Mouse (Mus musculus) macrophage (primary cell): ENCODE results near the gene Bysl. TPM values are rescaled to one million over a fixed set of nuclear protein-coding genes. Genes with fewer than 3 reads are reported as not detected.
"Not testable (repeated sequence)": the region's sequence is repeated elsewhere in the genome, so short reads cannot be mapped to it uniquely, and the experiment has no call there.

Source experiments
- H3K27ac ChIP-seq: fragments of 350-480 bp; formaldehyde crosslinking; 2 replicates; pipeline ENCODE4 v1.9.0; 2021
- H3K36me3 ChIP-seq: fragments of 350-480 bp; formaldehyde crosslinking; 2 replicates; pipeline ENCODE4 v1.9.0; 2021; ENCODE audit errors: inconsistent target
- H3K4me3 ChIP-seq: fragments of 350-480 bp; formaldehyde crosslinking; 2 replicates; pipeline ENCODE4 v1.9.0; 2021; ENCODE audit errors: inconsistent target
- H3K79me2 ChIP-seq: fragments of 350-480 bp; formaldehyde crosslinking; 2 replicates; pipeline ENCODE4 v1.9.0; 2021; ENCODE audit errors: inconsistent target
- WGBS: methylation state at CpG from one replicate; pipeline ENCODE4 v1.1.7; 2026; ENCODE audit warnings: inconsistent platforms; ENCODE audit not compliant: missing documents; 5-methylcytosine and 5-hydroxymethylcytosine counted together
- polyA plus RNA-seq: library from polyadenylated mRNA; stranded (reverse); fragments of 250-400 nt; gene quantifications from 3 replicates; pipeline ENCODE4 v1.2.4, GENCODE M21; 2018; ENCODE audit warnings: inconsistent platforms
- total RNA-seq, 78 experiments: library from RNA; depleted of rRNA; stranded (reverse); fragments of 250-400 nt; gene quantifications; 1 replicate in 9 of 78; 2 replicates in 24 of 78; 3 replicates in 43 of 78; 4 replicates in 2 of 78; pipeline ENCODE4 v1.2.4; 2018; ENCODE audit warnings: inconsistent platforms in 56 of 78

Gene Bysl
- 1 to 10 TPM in 24 of 26 experiments, under 1 TPM in 2; 0.71 to 5.9 (median 1.9) TPM for total RNA-seq (2018; cell fraction: chromatin; rRNA removed)
- 1 to 10 TPM; 3.0 to 7.7 (median 5.6) TPM for total RNA-seq (2018; cell fraction: cytosol; rRNA removed)
- total RNA-seq (2018; cell fraction: nucleus; rRNA removed) = 1 to 10 TPM in 25 of 26 experiments, under 1 TPM in 1; 0.96 to 9.3 (median 3.0) TPM
- polyA plus RNA-seq = 4.6 to 14.0 TPM (median 5.4 TPM) in 3 replicates

GRCm38 (mm10) chr17:47610849-47611660, at the start of gene Bysl, which contains the start of the genes Med20 and Gm20517:
Gene Bysl (minus strand): TSS chr17:47611492.
Gene Med20 (plus strand): TSS chr17:47611582.
Gene Gm20517 (plus strand): TSS chr17:47611589.
- peak within 1 kb of the TSS; percentile 99 for H3K4me3 ChIP-seq

GRCm38 (mm10) chr17:47658741-47659243, 47.5 kb upstream of the Bysl start:
- Histone ChIP-seq H3K36me3 (no peaks in the 10 kb centered on the region), H3K79me2 (no peaks in the 10 kb centered on the region), H3K4me3 (no peak overlapping the region), H3K27ac (peak overlapping the region; percentile 67)
- 22% methylated on average over 3 of the region's 3 CpGs for WGBS

More at GRCm38 (mm10) chr17:47610849-47611660, at the start of gene Bysl, which contains the start of the genes Med20 and Gm20517:
- Histone ChIP-seq H3K79me2 (peaks cover 79% of the 10 kb centered on the region), H3K36me3 (peaks cover 3% of the 10 kb centered on the region; the same call in 1 of the 2 replicates), H3K27ac (peak within 1 kb of the TSS; percentile 73)
- WGBS = under 1% methylated on average over 59 of the region's 59 CpGs

DNA sequence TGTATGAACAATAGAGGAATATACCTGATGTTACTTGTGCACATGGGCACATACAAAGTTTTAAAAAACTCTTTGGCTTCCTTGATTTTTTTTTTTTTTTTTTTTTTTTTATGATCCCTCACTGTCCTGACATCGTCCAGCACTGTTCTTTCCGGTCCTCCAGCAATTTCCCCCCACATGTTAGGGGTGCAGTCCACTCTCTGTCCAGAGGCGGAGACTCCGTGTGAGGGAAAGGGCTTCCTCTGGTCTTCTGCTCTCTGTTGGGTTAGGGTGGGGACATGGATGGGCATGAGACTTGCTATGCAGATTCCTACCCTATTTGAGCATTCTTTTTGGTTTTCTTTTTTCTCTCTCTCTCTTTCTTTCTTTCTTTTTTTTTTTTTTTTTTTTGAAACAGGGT, 46.6 kb upstream of the Bysl start:
- Histone ChIP-seq H3K4me3 (no peak overlapping the region), H3K36me3 (no peaks in the 10 kb centered on the region), H3K79me2 (no peaks in the 10 kb centered on the region), H3K27ac (peak overlapping the region; percentile 67)
- 94% methylated on average over 4 of the region's 4 CpGs for WGBS

GRCm38 (mm10) chr17:47655697-47656096, 44.4 kb upstream of the Bysl start:
- Histone ChIP-seq H3K36me3 (no peaks in the 10 kb centered on the region), H3K27ac (no peak overlapping the region), H3K4me3 (no peak overlapping the region), H3K79me2 (no peaks in the 10 kb centered on the region)
- 96% methylated on average over 5 of the region's 5 CpGs for WGBS

DNA sequence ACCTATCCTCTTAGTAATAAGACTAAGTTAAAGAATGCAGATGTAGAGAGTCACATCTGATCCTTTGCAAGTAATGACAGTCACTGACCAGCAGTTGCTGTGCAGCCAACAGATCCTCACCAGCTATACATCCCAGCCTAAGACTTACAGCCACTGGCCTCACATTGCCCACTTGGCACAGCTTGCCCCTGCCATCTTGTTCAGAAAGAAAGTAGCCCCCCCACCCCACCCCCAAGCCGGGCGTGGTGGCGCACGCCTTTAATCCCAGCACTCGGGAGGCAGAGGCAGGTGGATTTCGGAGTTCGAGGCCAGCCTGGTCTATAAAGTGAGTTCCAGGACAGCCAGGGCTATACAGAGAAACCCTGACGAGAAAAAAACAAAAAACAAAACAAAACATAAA, 43.1 kb upstream of the Bysl start:
- H3K36me3 ChIP-seq, H3K79me2 ChIP-seq, H3K27ac ChIP-seq, H3K4me3 ChIP-seq: not testable (repeated sequence)
- 94% methylated on average over 8 of the region's 8 CpGs for WGBS

GRCm38 (mm10) chr17:47651953-47652352, 40.7 kb upstream of the Bysl start:
- Histone ChIP-seq H3K79me2 (no peaks in the 10 kb centered on the region), H3K4me3 (no peak overlapping the region)
- WGBS = 95% methylated on average over 2 of the region's 2 CpGs

DNA sequence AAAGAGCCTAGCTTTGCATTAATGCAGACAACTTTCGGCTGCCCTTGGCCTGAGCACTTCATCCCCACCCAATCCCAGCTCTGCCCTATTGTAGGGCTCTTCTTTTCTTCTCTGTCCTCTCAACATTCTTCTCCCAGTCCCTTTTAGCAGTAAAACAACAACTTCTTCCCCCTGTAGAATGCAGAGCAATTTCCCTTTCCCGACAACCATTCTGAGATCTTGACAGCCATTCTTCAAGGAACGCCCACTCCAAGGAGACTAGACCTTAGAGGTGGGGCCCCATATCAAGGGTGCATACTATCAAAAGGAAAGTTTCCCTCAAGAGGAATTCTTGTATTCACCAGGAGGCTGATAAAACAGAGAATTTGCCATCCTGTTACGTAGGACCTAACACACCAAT, 37.7 kb upstream of the Bysl start:
- Histone ChIP-seq H3K27ac (no peak overlapping the region), H3K4me3 (no peak overlapping the region), H3K36me3 (no peaks in the 10 kb centered on the region), H3K79me2 (no peaks in the 10 kb centered on the region)
- WGBS = 85% methylated on average over 4 of the region's 4 CpGs

More at GRCm38 (mm10) chr17:47651953-47652352, 40.7 kb upstream of the Bysl start:
- Histone ChIP-seq H3K27ac (no peak overlapping the region), H3K36me3 (no peaks in the 10 kb centered on the region)

DNA sequence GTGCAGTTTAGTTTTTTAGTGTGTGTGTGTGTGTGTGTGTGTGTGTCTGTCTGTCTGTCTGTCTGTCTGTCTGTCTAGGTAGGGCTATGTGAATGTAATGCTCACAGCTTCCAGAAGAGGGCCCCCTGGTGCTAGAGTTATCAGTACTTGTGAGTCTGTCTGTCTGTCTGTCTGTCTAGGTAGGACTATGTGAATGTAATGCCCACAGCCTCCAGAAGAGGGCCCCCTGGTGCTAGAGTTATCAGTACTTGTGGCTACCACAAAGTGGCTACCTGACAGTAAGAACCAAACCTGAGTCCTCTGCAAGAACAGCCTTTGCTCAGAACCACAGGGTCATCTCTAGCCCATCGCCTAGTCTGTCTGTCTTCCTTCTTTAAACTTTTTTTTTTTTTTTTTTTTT, 35.4 kb upstream of the Bysl start:
- Histone ChIP-seq H3K4me3 (no peak overlapping the region), H3K79me2 (no peaks in the 10 kb centered on the region), H3K36me3 (no peaks in the 10 kb centered on the region), H3K27ac (no peak overlapping the region)
- WGBS = no CpG with 5 or more reads among the region's 1 CpGs

- Histone ChIP-seq H3K4me3 (no peak overlapping the region), H3K79me2 (no peaks in the 10 kb centered on the region), H3K27ac (no peak overlapping the region), H3K36me3 (no peaks in the 10 kb centered on the region)
- WGBS = 94% methylated on average over 2 of the region's 2 CpGs
Observed at GRCm38 (mm10) chr17:47642992-47643391, 31.7 kb upstream of the Bysl start.

DNA sequence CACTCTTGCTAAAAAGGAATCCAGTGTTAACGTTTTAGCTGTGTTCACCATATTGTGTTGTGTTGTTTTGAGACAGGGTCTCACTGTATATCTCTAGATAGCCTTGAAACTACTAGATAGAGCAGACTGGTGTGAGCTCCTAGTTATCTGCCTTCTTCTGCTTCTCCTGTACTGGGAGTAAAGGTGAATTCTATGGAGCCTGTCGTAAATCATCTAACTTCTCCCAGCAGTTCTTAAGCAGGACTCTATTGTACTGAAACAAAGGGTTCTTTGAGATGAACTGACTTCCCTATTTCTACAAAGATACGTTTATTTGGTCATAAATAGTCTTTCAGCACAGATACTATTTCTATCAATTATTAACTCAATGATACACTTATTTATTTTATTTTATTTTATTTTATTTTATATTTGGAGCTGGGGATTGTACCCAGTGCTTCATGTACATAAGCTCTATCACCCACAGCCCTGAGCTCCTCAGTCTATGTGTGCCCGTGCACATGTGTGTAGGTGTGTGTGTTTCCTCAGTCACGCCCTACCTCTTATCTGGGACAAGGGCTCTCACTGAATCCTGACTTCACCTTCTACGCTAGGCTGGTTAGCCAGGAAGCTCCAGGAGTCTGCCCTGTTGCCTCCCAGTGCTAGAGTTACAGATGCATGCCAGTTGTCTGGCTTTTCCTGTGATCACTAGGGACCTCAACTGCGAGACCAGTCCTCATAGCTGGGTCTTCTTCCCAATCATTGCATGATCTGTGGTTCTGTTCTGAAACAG, 22.9 kb upstream of the Bysl start:
- Histone ChIP-seq H3K79me2 (no peaks in the 10 kb centered on the region), H3K27ac (no peak overlapping the region), H3K4me3 (no peak overlapping the region), H3K36me3 (no peaks in the 10 kb centered on the region)
- WGBS = 92% methylated on average over 6 of the region's 7 CpGs

DNA sequence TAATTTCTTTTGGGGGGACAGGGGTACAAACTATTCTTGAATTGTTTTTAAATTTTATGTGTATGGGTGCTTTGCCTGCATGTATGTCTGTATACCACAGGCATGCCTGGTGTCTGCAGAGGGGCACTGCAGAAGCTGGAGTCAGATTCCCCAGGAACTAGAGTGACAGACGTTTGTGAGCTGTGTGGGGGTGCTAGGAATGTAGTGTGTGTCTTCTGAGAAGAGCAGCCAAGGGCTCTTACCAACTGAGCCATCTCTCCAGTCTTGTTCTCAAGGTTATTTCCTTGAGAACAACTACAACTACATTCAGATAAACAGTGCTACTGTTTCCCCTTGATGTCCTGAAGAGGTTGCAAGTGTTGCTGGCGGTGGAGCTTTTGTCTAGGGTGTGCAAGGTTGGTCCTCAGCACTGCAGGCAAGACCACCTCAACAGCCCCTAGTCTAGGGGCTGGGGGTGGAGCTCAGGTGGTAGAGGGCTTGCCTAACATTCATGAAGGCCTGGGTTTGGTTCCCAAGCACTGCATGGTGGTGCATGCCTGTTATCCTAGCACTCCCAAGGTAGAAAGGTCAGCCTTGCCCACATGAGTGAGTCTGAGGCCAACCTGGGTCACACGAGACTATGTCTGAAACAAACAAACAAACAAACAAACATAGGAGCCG, 21.0 kb upstream of the Bysl start:
- Histone ChIP-seq H3K36me3 (no peaks in the 10 kb centered on the region), H3K79me2 (no peaks in the 10 kb centered on the region), H3K27ac (no peak overlapping the region), H3K4me3 (no peak overlapping the region)
- WGBS = 97% methylated on average over 4 of the region's 4 CpGs

DNA sequence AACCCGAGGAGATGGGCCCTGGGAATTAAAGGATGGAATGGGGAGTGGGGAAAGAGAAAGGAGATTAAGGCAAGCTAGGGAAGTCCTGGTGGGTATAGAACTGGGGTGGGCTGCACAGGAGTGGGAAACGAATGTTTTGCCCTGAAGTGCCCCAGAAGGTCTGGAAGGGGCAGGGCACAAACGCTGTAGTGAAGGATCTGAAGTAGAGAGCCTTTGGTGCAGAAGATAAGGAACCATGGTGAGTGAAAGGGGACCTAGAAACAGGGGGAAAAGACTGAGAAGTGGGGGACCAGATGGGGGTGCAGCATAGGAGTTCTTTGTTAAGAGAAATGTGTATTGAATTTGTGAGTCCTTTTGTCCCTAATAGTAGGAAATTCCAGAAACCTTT, 19.4 kb upstream of the Bysl start, which contains the start of gene Usp49:
TSS of gene Usp49 (plus strand) at position 13 of the 388 bp plus-strand sequence.
- WGBS = 4% methylated on average over 3 of the region's 3 CpGs

GRCm38 (mm10) chr17:47629717-47630677, 18.7 kb upstream of the Bysl start:
- Histone ChIP-seq H3K27ac (peak overlapping the region; percentile 35), H3K36me3 (no peaks in the 10 kb centered on the region), H3K4me3 (peak overlapping the region; percentile 78), H3K79me2 (no peaks in the 10 kb centered on the region)
- WGBS = 2% methylated on average over 52 of the region's 61 CpGs

More for the DNA sequence above, 19.4 kb upstream of the Bysl start, which contains the start of gene Usp49:
- no peaks in the 10 kb centered on the region for H3K36me3 ChIP-seq
- peak within 1 kb of the TSS; percentile 78 for H3K4me3 ChIP-seq
- no peaks in the 10 kb centered on the region for H3K79me2 ChIP-seq
- peak within 1 kb of the TSS; percentile 35 for H3K27ac ChIP-seq
